Mouse (Mus musculus) embryonic fibroblast, embryonic 13.5 days (primary cell): Measurements from ENCODE around the gene Cxadr.

ENCODE experiments used
- CTCF ChIP-seq: IDR thresholded peaks from 2 replicates; pipeline ENCODE4 v1.5.1; 2011; ENCODE audit warnings: mild to moderate bottlenecking, control low read depth, low read length, moderate library complexity, borderline replicate concordance; ENCODE audit not compliant: insufficient read depth
- POLR2A ChIP-seq: IDR thresholded peaks from 2 replicates; pipeline ENCODE4 v1.6.1; 2011; ENCODE audit warnings: low read depth, mild to moderate bottlenecking, control low read depth, low read length, moderate library complexity

DNA sequence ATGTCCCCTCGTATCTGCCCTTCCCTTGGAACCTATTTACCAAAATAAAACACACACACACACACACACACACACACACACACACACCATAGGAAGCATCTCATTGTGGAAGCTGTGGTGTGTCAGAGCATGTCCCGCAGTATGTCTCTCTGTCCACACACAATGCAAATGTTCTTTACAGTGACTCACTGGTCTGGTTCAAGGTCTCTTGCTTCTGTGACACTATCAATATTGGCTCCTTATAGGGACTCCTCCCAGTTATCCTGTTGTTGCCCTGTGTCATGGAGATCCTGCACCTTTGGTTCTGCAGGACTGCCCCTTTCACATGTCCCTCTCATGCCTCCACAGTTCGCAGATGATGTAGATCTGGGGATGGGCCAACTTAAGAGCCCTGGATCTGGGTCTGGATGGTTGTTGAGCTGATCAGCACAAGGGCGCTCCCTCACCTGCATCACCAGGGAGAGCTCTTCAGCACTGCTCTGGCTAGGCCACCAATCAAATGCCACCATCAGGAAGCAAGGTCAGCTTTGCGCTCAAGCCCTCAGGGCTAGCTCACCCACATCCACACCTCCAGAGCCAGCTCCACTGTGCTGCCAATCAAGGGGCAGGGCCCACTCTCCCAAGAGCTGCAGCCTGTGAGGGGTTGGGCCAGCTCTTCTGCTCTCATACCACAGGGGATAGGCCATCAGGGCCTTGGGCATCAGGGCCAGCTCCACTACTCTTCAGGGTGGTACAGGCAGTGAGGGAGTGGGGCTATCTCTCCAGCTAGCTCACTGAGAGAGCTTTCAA lies 21.0 kb upstream of the Cxadr start:
- TF ChIP-seq POLR2A: no peak
- TF ChIP-seq CTCF: no peak
